Mouse (Mus musculus): Measurements from ENCODE around the gene Anxa4.

DNA sequence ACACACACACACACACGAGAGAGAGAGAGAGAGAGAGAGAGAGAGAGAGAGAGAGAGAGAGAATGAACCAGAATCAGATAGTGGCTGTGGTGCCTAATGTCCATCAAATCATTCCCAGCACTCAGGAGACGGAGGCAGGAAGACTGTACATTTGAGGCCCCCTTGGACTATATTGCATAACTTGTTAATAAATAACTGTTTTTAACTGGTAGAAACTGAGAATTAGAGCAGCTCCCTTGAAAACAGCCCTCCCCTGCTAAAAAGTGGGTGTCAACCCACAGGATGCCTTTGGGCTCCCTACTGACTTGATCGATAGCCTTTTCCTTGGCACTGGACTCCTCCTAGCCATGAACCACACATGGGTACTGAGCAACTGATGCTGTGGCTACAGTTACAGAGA lies 11.0 kb downstream of the Anxa4 start:
- TF ChIP-seq EP300 (IDR thresholded peaks at IDR 0.05; ENCODE audit: low read depth) (no peak), CTCF (IDR thresholded peaks at IDR 0.05; ENCODE audit: low read depth) (no peak)
